Mouse (Mus musculus) frontal cortex, postnatal 36 days (tissue): Measurements from ENCODE around the gene Icos.

ENCODE experiments used
- DNase-seq, 2 experiments: peaks; one replicate each; pipeline ENCODE4 v3.0.0; 2022; ENCODE audit warnings: low spot score in 2 of 2

The Icos gene

GRCm38 (mm10) chr1:60962095-60962494 lies 15.6 kb upstream of the Icos start:
- no peak for DNase-seq

- no peak for DNase-seq
These were observed 10.2 kb upstream of the Icos start for GRCm38 (mm10) chr1:60967521-60967920.

- DNase-seq = no peak
These were observed 6.9 kb upstream of the Icos start for GRCm38 (mm10) chr1:60970846-60971245.

DNA sequence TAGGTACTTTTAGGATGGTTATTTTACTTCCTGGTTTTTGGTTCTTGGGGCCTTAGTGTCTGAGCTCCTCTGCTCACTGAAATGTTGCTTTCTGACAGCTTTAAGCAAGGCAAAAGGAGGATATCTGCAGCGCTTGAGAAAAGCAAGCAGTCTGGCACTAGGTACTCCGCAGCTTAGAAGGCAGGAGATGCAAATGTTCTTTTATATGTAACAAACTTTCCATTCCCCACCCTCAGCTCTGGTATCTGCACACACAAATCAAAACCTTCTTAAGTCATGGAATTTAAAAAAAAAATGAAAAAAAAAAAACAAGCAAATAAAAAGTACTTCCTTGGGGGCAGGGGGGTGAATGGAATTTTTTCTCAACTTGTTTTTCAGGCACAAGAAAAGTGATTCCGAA lies 3.5 kb upstream of the Icos start:
- DNase-seq = no peak

GRCm38 (mm10) chr1:60975646-60976294 lies 2.0 kb upstream of the Icos start:
- no peak for DNase-seq

DNA sequence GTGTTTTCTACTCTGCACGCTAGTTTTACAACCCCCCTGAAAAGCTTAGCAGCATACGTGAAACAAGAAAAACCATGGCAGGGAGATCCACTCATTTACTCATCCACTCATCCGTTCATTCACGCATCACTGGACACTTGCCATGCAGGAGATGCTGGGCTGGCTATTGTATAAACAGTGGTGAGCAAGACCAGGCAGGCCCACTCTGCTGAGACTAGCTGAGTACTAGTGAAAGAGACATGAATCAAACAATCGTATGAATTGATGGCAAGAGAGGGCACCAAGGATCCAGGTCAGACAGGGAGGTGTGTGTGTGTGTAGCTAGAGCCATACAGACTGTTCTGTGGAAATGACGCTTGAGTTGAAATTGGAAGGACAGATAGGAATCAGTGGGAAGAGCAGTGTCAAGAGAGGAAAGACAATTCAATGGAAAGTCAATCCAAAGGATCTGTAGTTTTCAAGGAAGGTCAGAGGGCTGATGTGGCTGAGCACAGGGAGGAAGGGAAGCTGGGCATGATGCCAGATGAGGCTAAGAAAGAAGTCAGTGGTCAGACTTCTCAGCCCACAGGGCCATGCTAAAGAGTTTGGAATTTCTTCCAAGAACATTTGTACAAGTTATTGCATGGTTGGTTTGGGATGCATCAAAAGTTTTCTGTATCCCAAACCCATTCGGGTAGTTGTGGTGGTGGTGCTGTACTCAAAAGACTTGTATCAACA lies 1.6 kb downstream of the Icos start:
- no peak for DNase-seq

DNA sequence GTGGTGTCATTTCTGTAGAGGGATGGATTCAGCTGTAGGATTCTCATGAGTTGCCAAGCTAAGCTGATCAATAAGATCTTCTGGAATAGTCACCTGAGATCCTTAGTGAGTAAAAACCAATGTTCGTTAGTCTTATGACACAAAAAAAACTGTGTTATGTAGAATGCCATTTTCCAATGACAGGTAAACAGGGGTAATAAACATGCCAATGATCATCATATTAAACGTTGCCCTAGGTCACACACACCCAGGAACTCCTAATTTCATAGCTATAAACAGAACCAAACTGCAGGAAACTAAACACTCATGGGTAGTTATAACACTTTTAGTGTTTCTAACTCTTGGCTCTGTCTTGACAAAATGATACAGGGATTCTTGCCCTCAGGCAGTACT lies 2.1 kb downstream of the Icos start:
- no peak for DNase-seq

DNA sequence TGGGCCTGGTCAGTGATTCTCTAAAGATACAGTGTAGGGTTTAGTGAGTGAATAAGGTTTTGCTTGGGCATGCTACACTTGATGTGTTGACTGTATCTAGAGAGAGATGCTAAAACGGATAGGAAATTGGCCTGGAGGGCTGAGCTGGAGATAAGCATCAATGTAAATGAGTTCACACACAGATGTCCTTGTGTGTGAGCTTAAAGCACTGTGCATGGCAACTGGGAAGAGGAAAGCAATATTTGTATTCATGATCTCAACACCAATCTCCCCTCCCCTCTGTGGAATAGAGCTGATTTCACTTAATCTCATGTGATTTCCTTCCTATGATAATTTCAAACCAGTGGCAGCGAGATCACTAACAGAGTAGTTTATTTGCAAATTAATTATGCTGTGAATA lies 7.3 kb downstream of the Icos start:
- DNase-seq = no peak

- DNase-seq = no peak
These were observed 8.4 kb downstream of the Icos start for GRCm38 (mm10) chr1:60986141-60986540.

DNA sequence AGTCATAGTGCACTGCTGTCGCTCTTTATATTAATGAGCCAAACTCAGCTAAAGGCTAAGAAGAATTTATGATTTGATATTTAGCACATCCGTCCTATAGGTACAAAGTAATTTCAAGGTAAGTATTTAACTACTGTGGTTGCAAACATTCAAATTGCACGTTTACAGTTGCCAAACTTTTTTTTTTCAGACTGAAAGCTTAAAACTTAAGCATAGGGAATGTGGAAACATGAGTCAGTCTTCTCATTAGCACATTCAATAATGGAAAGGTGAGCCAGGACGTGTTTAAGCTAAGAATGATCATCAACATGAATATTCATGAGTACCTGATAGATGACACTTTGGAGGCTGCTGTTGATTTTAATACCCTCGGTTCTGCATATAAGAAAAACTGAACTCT lies 11.4 kb downstream of the Icos start:
- no peak for DNase-seq

DNA sequence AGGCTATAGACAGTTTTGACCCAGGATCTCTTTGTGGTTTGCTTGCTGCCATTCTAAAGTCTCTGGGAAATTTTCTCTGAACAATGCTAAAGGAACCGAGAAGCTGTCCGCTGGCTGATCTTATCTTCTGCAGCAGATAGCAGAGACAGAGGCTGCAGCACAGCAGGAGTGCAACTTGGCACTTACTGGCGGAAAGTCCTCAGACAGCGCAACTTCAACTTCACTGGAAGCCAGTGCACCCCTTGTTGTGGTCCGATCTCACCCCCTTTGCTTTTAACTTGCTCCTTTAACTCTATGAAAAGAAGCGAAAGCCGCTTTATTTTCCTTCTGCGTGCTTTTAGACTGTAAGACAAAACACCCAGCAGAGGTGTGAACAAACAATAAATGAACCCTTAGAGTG lies 12.6 kb downstream of the Icos start:
- no peak for DNase-seq

DNA sequence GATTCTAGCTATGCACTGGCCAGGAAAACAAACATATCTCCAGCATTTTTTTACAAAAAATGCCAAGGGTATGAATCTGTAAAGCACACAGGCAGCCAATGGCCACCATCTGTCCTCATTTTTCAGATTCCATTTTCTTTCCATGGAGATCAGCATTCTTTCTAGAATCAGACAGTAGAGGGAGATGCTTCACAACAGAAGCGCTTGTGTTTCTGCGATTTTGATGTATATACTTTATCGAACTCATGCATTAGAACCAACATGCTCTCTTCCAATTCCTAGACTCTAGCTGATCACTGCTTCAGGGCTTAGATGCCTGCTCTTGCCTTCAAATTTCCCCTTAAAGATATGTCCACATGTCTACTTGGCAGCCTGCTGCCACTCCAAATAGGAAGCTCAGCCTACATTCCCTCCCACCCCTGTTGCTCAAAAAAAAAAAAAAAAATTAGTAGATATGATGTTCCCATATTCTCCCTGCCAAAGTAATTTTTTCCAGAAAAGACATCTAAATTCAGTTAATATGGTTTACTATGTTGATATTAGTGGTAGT lies 20.4 kb downstream of the Icos start:
- peak in 1 of 2 experiments; percentile 12 for DNase-seq

GRCm38 (mm10) chr1:60998689-60999088 lies 21.0 kb downstream of the Icos start:
- no peak for DNase-seq

DNA sequence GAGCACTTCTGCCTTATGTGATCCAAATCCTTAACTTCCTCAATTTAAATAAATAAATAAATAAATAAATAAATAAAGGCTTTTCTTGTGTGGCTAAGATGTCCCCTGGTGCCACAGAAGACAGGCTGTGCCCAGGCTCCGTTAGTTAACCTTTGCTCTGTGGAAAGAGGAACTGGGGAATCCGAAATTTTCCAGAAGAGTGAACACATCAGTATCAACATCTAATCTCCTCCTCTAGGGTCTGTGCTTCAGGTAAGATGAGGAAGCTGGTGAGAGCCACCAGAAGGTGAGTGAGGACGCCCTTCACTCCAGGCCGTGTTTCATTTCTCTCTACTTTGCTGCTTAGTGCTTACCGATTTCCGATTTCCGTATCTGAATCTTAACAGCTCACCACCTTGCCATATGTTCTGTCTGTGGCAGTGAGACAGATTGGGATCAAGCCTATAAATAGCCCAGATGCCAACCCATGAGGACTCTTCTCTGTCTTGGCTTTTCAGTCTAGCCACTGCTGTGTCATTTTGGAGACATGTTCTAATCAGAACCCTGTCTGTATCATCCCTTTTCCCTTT lies 24.1 kb downstream of the Icos start:
- peak in 1 of 2 experiments; percentile 10 for DNase-seq

DNA sequence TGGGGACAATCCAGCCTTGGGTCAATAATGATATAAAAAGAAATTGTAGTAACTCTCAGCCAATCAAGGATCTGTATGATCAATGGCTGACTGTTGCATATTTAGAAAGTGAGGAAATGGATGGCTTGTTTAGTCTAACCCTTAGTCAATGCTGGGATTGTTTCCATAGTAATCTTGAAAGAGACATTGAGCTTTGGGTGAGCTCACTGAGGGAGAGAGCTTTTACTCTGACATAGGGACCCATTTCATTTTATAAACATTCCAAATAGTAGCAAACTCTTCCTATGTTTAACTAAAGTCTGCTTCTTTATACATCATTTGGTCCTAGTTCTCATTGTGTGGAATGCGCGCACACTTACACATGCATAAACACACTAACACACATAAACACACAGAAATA lies 28.5 kb downstream of the Icos start:
- DNase-seq = no peak

- no peak for DNase-seq
These were observed 29.8 kb downstream of the Icos start for GRCm38 (mm10) chr1:61007516-61007915.

- DNase-seq = no peak
These were observed 38.9 kb downstream of the Icos start for GRCm38 (mm10) chr1:61016578-61017118.

GRCm38 (mm10) chr1:61026712-61027111 lies 49.0 kb downstream of the Icos start:
- no peak for DNase-seq

- DNase-seq = no peak
These were observed 49.8 kb downstream of the Icos start for GRCm38 (mm10) chr1:61027519-61027918.

DNA sequence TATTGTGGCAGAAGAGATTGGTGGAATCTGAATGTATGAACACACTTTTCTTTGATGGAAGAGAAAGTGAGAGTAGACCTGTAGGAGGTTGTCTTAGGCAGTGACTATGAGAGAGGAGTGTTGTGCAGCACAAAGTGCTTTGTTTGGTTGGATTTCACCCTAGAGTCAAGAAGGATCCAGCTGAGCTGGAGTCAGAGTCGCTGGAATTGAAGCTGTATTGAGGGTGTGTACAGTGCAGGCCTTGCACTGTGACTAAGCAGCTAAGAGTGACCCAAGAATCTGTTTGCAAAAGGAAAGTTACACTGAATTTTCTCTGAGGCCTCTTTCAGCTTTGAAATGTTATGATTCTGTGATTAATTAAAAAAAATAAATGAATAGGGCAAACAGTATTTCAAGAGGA lies 52.2 kb downstream of the Icos start:
- DNase-seq = no peak

GRCm38 (mm10) chr1:61030532-61030931 lies 52.8 kb downstream of the Icos start:
- no peak for DNase-seq

DNA sequence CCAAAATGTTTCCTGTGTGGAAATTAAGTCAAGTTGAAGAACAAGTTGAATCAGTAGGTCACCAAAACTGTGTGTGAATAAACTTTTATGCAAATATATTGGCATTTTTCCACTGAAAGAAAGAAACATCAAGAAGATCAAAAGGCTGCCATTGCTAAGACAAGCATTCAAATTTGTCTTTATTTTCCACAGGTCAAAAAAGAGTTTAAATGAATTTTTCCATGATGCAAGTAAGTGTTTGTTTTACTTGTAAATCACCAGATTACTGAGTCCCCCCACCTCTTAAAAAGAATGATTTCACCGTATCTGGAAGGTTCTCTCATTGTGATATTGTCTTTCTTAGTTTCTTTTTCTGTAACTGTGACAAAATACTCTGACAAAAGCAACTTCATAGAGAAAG lies 57.5 kb downstream of the Icos start:
- no peak for DNase-seq

GRCm38 (mm10) chr1:61038223-61038622 lies 60.5 kb downstream of the Icos start:
- DNase-seq = no peak
